Mouse (Mus musculus) liver (tissue): ENCODE data around the gene Osbpl5.

ENCODE experiments used
- DNase-seq: peaks from one replicate; pipeline ENCODE4 v3.0.0-alpha.2; 2020; ENCODE audit warnings: mixed read lengths

Gene Osbpl5

GRCm38 (mm10) chr7:143753990-143754715 lies 2.6 kb downstream of the Osbpl5 start:
- DNase-seq: peak; percentile 56

GRCm38 (mm10) chr7:143752606-143753005 lies 4.2 kb downstream of the Osbpl5 start:
- DNase-seq: no peak

DNA sequence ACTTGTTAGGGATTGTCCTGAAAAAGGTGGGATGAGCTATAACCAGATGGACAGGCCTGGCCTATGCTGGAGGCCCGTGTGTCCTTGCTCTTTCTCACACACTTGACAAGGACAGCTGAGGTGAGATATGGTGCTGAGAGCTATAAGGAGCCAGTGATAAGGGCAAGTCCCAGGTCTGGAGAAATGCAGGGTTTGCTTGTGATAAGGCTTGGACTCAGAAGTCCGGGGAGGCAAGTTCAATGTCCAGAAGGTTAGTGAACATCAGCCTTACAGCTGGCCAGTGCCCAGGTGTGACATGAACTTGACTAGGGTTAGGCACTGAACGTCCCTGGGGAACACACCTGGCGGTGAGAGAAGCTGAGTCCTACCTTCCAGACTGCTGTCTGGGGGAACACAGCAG lies 4.7 kb downstream of the Osbpl5 start:
- no peak for DNase-seq

DNA sequence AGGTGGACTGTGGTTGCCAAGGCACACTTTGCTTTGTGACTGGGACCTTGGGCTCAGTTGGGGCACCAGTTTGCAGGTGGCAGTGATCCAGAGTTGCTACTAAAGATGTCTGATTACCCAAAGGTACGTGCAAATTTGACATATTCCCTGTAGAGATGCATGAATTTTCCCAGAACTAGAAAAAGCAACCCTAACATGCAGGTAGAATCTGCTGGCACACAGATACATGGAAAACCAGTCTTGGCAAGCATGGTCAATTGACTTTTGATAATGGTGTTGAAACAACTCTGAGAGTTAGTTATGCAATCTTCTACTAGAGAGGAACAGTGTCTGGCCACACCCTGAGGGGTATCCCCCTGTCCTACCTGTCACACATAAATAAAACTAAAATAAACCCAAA lies 5.4 kb downstream of the Osbpl5 start:
- DNase-seq: no peak

GRCm38 (mm10) chr7:143749045-143749444 lies 7.7 kb downstream of the Osbpl5 start:
- no peak for DNase-seq

DNA sequence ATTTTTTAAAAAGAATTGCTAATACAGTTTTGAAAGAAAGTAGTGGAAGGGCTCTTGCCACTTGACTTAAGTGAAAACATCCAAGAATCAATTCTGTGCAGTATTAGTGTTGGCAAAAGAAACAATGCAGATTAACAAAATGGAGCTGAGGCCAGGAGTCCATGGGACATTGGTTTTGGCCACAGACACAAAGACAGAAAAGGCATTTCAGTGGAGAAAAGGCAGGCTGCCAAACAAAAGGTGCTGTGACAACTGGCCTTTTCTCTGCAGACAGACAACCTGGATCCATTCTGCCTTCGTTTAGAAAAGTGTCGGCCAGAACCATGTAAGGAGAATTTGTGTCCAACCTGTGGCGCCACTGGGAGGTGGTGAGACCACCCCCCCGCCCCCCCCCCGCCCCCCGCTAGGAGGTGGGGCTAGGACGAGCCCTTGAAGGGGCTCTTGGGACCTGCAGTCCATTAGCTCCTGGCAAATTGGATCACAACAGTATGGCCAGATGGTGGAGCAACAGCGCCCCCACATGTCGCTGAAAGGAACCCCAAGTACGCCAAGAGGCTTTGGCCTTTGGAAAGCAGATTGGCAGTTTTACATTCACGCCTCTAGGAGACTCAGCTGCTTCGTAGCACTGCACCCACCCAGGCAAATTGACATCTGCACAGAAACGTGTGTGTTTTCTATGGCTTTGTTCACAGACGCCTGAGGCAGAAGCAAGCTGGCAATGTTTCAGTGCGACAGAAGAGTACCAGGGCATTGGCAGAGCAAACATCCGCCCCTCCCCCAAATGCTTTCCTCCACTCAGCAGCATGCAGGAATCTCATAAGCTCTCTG lies 8.5 kb downstream of the Osbpl5 start:
- peak; percentile 77 for DNase-seq

GRCm38 (mm10) chr7:143740653-143741052 lies 16.1 kb downstream of the Osbpl5 start:
- no peak for DNase-seq

GRCm38 (mm10) chr7:143739511-143740461 lies 17.0 kb downstream of the Osbpl5 start:
- DNase-seq: peak; percentile 68

DNA sequence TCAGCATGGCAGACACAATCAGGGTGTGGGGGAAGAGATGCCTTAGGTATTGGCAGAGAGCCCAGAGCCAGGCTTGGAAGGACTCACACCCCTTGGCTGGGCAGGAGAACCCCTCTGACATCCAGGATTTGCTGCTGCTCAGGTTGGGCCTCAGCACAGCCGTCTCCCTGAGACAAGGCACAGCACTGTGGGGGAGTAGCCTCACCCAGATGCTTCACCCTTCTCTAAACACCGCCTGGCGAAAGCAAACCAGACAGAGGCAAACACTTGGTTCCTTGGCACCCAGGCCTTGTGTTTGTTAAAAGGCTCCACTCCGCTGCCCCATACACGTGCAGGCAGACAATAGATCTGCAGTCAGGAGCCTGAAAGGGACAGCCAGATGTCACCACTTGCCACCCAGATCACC lies 18.2 kb downstream of the Osbpl5 start:
- no peak for DNase-seq

GRCm38 (mm10) chr7:143738194-143738593 lies 18.6 kb downstream of the Osbpl5 start:
- DNase-seq: no peak

DNA sequence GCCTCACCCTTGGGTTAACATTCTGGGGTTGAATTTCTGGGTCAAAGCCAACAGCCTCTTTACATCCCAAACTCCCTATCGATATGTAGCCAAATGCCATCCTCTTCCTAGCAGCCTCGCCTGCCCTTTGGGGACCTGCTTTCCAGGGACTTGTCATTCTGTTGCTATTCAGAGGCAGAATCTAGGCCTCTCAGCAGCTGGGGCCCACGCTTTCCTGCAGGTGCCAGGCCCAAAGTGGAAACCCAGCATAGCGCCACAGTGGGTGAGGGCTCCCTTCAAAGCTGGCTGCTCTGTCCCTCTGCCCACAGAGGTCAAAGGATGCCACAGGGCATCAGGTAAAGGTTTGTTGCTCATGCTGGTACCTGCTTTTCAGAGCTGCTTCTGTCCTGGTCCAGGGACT lies 23.0 kb downstream of the Osbpl5 start:
- DNase-seq: no peak

DNA sequence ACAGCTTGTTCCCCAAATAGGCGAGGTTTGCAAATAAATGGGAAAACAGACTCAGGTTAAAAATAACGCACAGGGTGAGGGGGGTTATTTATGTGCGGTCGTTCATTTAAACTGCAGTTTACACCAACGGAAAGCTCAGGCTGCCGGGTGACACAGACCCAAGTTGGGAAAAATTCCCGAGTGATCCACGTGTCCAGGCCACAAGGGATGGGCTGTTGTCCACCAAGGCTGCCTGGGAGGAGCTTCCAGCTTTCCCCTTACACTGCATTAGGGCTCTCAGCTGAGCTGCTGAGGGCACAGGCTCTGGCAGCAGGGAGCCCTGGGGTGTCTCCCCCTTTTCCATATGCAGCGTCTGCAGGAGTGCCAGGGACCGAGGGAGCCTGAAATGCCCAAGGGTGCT lies 26.9 kb downstream of the Osbpl5 start:
- no peak for DNase-seq

- no peak for DNase-seq
These were observed 30.4 kb downstream of the Osbpl5 start for GRCm38 (mm10) chr7:143726396-143726795.

GRCm38 (mm10) chr7:143723841-143724240 lies 32.9 kb downstream of the Osbpl5 start:
- DNase-seq: no peak

GRCm38 (mm10) chr7:143722646-143723045 lies 34.1 kb downstream of the Osbpl5 start:
- no peak for DNase-seq

GRCm38 (mm10) chr7:143717811-143718210 lies 39.0 kb downstream of the Osbpl5 start:
- no peak for DNase-seq

DNA sequence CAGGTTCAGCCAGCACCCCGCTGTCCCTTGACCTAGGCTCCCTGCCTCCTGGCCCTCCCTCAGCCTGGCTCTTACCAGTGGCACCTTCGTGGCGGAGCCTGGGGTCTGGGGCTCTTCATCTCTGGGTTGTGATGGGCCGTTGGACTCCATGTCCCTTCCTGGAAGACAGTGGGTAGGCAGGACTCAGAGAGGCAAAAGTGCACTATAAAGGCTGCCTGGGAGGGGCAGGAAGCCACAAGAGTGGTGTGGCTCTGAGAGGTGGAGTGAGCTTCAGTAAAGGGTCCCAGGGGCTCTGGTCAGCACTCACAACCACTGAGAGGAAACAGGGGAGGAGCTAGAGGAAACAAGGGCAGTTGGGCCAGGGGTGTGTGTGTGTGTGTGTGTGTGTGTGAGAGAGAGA lies 43.4 kb downstream of the Osbpl5 start:
- DNase-seq: no peak

DNA sequence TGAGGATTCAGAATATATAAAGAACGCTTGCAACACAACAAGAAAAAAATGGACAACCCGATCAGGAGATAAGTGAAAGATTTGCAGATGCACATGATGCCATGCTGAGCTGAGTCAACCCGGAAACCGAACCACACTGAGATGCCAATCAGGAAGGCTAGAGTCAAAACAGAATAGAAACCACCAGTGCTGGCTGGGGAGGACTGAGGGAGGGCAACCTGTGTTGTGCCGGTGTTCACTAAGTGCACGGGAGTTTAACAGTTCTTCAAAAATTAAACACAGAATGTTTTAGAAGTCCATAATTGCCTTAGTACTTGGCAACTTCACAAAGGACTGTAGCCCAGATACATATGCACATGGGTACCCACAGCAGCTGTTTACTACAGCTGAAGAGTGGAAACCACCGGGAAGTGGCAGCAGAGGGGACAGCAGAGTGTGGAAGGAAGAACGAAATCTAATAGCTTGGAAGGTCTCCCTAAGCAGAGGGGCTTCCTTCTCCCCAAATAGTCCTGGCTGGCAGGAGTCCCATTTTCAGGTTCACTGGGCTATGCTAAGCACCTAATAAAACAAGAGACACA lies 43.9 kb downstream of the Osbpl5 start:
- DNase-seq: no peak

DNA sequence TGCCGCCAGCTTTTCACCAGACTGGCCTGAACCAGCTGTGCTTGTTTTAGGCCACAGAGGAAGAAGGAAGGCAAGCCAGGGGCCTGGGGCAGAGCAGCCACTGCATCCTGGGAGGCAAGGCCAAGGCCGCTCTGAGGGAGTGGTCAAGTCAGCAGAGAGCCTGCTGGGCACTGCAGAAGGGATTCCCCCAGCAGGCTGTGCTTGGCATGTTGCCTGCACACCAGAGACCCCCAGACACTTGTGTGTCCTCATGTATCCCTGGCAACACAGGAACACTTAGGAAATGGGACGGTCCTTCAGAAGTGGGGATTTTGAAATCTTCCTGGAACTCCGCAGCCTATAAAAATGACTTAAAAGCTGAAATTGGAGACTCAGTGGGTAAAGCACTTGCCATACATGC lies 44.8 kb downstream of the Osbpl5 start:
- no peak for DNase-seq

DNA sequence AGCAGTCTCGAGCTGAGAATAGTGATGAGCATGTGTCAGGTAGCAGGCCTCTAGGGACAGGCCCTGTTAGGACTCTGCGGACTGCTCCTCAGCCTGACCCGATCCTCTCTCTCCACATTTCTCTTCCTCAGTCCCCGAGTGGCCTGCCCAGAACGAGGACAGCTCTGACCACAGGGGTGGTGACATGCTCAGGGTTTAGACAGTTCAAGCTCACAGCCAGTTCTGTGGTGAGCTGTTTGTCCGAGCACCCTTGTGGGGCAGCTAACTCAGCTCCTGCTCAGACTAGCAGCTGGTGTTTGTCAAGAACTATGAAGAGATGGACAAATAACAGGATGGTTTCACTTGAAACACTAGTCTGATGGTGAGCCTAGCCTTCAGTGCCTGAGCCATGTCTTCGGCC lies 45.4 kb downstream of the Osbpl5 start:
- DNase-seq: no peak

- DNase-seq: no peak
These were observed 47.4 kb downstream of the Osbpl5 start for GRCm38 (mm10) chr7:143709395-143709794.

- DNase-seq: peak; percentile 82
These were observed 49.9 kb downstream of the Osbpl5 start for GRCm38 (mm10) chr7:143706697-143707438.
